Mouse (Mus musculus): ENCODE results near the gene Ccdc107. TPM values are rescaled to one million over a fixed set of nuclear protein-coding genes. Genes with fewer than 3 reads are reported as not detected.

Ccdc107 gene
- polyA plus RNA-seq (2015; fragmentation: Illumina TruSeq; extraction: RNeasy Lipid Tissue Mini Kit (QIAGEN cat#74804); ENCODE audit: low read depth, low replicate concordance): 58.5 TPM

GRCm38 (mm10) chr4:43492821-43493185, at the start of gene Ccdc107:
Gene Ccdc107 (plus strand): TSS chr4:43492900.

GRCm38 (mm10) chr4:43454041-43454836, 38.5 kb upstream of the Ccdc107 start, which contains the start of gene Cd72:
Gene Cd72 (minus strand): TSS chr4:43454628.

GRCm38 (mm10) chr4:43483535-43484091, 9.1 kb upstream of the Ccdc107 start, which contains the start of gene Sit1:
Gene Sit1 (minus strand): TSS chr4:43483734.

GRCm38 (mm10) chr4:43499407-43500333, 7.0 kb downstream of the Ccdc107 start, which contains the start of gene Arhgef39:
Gene Arhgef39 (minus strand): TSS chr4:43499695.

GRCm38 (mm10) chr4:43506536-43507185, 14.0 kb downstream of the Ccdc107 start, which contains the start of gene Car9:
Gene Car9 (plus strand): TSS chr4:43506966.

Other genes starting within 250 kb of the Ccdc107 start
- 0.80 TPM for gene Atp8b5, start 225.7 kb upstream of the Ccdc107 start, polyA plus RNA-seq (2015; fragmentation: Illumina TruSeq; extraction: RNeasy Lipid Tissue Mini Kit (QIAGEN cat#74804); ENCODE audit: low read depth, low replicate concordance)
- gene Rusc2, start 110.9 kb upstream of the Ccdc107 start, polyA plus RNA-seq (2015; fragmentation: Illumina TruSeq; extraction: RNeasy Lipid Tissue Mini Kit (QIAGEN cat#74804); ENCODE audit: low read depth, low replicate concordance): 66.1 TPM
- 3.6 TPM for gene Fam166b, start 63.8 kb upstream of the Ccdc107 start, polyA plus RNA-seq (2015; fragmentation: Illumina TruSeq; extraction: RNeasy Lipid Tissue Mini Kit (QIAGEN cat#74804); ENCODE audit: low read depth, low replicate concordance)
- gene Tesk1, start 51.0 kb upstream of the Ccdc107 start, polyA plus RNA-seq (2015; fragmentation: Illumina TruSeq; extraction: RNeasy Lipid Tissue Mini Kit (QIAGEN cat#74804); ENCODE audit: low read depth, low replicate concordance): 60.5 TPM
- 2.9 TPM for gene Cd72, start 38.3 kb upstream of the Ccdc107 start, polyA plus RNA-seq (2015; fragmentation: Illumina TruSeq; extraction: RNeasy Lipid Tissue Mini Kit (QIAGEN cat#74804); ENCODE audit: low read depth, low replicate concordance)
- not detected for gene Sit1, start 9.2 kb upstream of the Ccdc107 start, polyA plus RNA-seq (2015; fragmentation: Illumina TruSeq; extraction: RNeasy Lipid Tissue Mini Kit (QIAGEN cat#74804); ENCODE audit: low read depth, low replicate concordance)
- 1.8 TPM for gene Arhgef39, start 6.8 kb downstream of the Ccdc107 start, polyA plus RNA-seq (2015; fragmentation: Illumina TruSeq; extraction: RNeasy Lipid Tissue Mini Kit (QIAGEN cat#74804); ENCODE audit: low read depth, low replicate concordance)
- 1.2 TPM for gene Car9, start 14.1 kb downstream of the Ccdc107 start, polyA plus RNA-seq (2015; fragmentation: Illumina TruSeq; extraction: RNeasy Lipid Tissue Mini Kit (QIAGEN cat#74804); ENCODE audit: low read depth, low replicate concordance)
- gene Tpm2, start 30.9 kb downstream of the Ccdc107 start, polyA plus RNA-seq (2015; fragmentation: Illumina TruSeq; extraction: RNeasy Lipid Tissue Mini Kit (QIAGEN cat#74804); ENCODE audit: low read depth, low replicate concordance): 16.8 TPM
- gene Creb3, start 69.4 kb downstream of the Ccdc107 start, polyA plus RNA-seq (2015; fragmentation: Illumina TruSeq; extraction: RNeasy Lipid Tissue Mini Kit (QIAGEN cat#74804); ENCODE audit: low read depth, low replicate concordance): 65.5 TPM
- gene Tln1, start 69.8 kb downstream of the Ccdc107 start, polyA plus RNA-seq (2015; fragmentation: Illumina TruSeq; extraction: RNeasy Lipid Tissue Mini Kit (QIAGEN cat#74804); ENCODE audit: low read depth, low replicate concordance): 40.4 TPM
- gene Rgp1, start 85.8 kb downstream of the Ccdc107 start, polyA plus RNA-seq (2015; fragmentation: Illumina TruSeq; extraction: RNeasy Lipid Tissue Mini Kit (QIAGEN cat#74804); ENCODE audit: low read depth, low replicate concordance): 28.2 TPM
- gene Gba2, start 86.0 kb downstream of the Ccdc107 start, polyA plus RNA-seq (2015; fragmentation: Illumina TruSeq; extraction: RNeasy Lipid Tissue Mini Kit (QIAGEN cat#74804); ENCODE audit: low read depth, low replicate concordance): 61.8 TPM
- gene Msmp, start 91.6 kb downstream of the Ccdc107 start, polyA plus RNA-seq (2015; fragmentation: Illumina TruSeq; extraction: RNeasy Lipid Tissue Mini Kit (QIAGEN cat#74804); ENCODE audit: low read depth, low replicate concordance): not detected
- 48.5 TPM for gene Npr2, start 139.0 kb downstream of the Ccdc107 start, polyA plus RNA-seq (2015; fragmentation: Illumina TruSeq; extraction: RNeasy Lipid Tissue Mini Kit (QIAGEN cat#74804); ENCODE audit: low read depth, low replicate concordance)
- 1.5 TPM for gene Spag8, start 160.7 kb downstream of the Ccdc107 start, polyA plus RNA-seq (2015; fragmentation: Illumina TruSeq; extraction: RNeasy Lipid Tissue Mini Kit (QIAGEN cat#74804); ENCODE audit: low read depth, low replicate concordance)
- 69.8 TPM for gene Hint2, start 163.6 kb downstream of the Ccdc107 start, polyA plus RNA-seq (2015; fragmentation: Illumina TruSeq; extraction: RNeasy Lipid Tissue Mini Kit (QIAGEN cat#74804); ENCODE audit: low read depth, low replicate concordance)
- gene Tmem8b, start 176.1 kb downstream of the Ccdc107 start, polyA plus RNA-seq (2015; fragmentation: Illumina TruSeq; extraction: RNeasy Lipid Tissue Mini Kit (QIAGEN cat#74804); ENCODE audit: low read depth, low replicate concordance): 40.7 TPM
- 1.6 TPM for gene Fam221b, start 176.2 kb downstream of the Ccdc107 start, polyA plus RNA-seq (2015; fragmentation: Illumina TruSeq; extraction: RNeasy Lipid Tissue Mini Kit (QIAGEN cat#74804); ENCODE audit: low read depth, low replicate concordance)
- not detected for gene Olfr70, start 207.9 kb downstream of the Ccdc107 start, polyA plus RNA-seq (2015; fragmentation: Illumina TruSeq; extraction: RNeasy Lipid Tissue Mini Kit (QIAGEN cat#74804); ENCODE audit: low read depth, low replicate concordance)
- not detected for gene Olfr71, start 217.4 kb downstream of the Ccdc107 start, polyA plus RNA-seq (2015; fragmentation: Illumina TruSeq; extraction: RNeasy Lipid Tissue Mini Kit (QIAGEN cat#74804); ENCODE audit: low read depth, low replicate concordance)
- gene Hrct1, start 234.3 kb downstream of the Ccdc107 start, polyA plus RNA-seq (2015; fragmentation: Illumina TruSeq; extraction: RNeasy Lipid Tissue Mini Kit (QIAGEN cat#74804); ENCODE audit: low read depth, low replicate concordance): 2.0 TPM
- gene Spaar, start 237.1 kb downstream of the Ccdc107 start, polyA plus RNA-seq (2015; fragmentation: Illumina TruSeq; extraction: RNeasy Lipid Tissue Mini Kit (QIAGEN cat#74804); ENCODE audit: low read depth, low replicate concordance): 1.3 TPM

All from brain, adult 10 weeks (tissue).